15 mouse cellular contexts compared by ENCODE assay signal in genomic region chr7:67430987-67431386, GRCm38 (mm10).
"Had no signal": no experiment of that assay in that cellular context is flagged by ENCODE, and none has a peak within 500 bp of the region (broad histone marks: within the 10 kb centered on the region; RNA-seq: fewer than 3 reads in every experiment).

No protein-coding gene starts in this region.

- H3K9ac ChIP-seq: limb, embryonic 12.5 days; liver, embryonic 15.5 days had no signal

- H3K27ac ChIP-seq: limb, embryonic 12.5 days; liver, embryonic 15.5 days had no signal

- H3K27me3 ChIP-seq: limb, embryonic 12.5 days; liver, embryonic 15.5 days had no signal

- ATAC-seq: intestine, postnatal 0 days had no signal

- H3K9me3 ChIP-seq: limb, embryonic 12.5 days; liver, embryonic 15.5 days had no signal

- H3K4me1 ChIP-seq: liver, embryonic 15.5 days had no signal

- DNase-seq: kidney, adult 8-10 months; kidney, postnatal 25 days; layer of hippocampus, postnatal 36 days; liver; lung, adult 2 months; lung, postnatal 10 days; lung, postnatal 4 days; midbrain, embryonic 14.5 days; right cerebral cortex, adult 18-20 months; right cerebral cortex, postnatal 25 days; thymus, adult 18-20 months; thymus, postnatal 14 days had no signal

- H3K4me2 ChIP-seq: limb, embryonic 12.5 days; liver, embryonic 15.5 days had no signal

- H3K36me3 ChIP-seq: limb, embryonic 12.5 days; liver, embryonic 15.5 days had no signal

- H3K4me3 ChIP-seq: limb, embryonic 12.5 days; liver, embryonic 15.5 days had no signal
